Mouse (Mus musculus): ENCODE results near the gene Gnl3.

Gene Gnl3

GRCm38 (mm10) chr14:31018860-31019291 lies at the start of gene Gnl3, which contains the start of gene Pbrm1:
Gene Gnl3 (minus strand): TSS chr14:31019152.
Gene Pbrm1 (plus strand): TSS chr14:31019138.
- DNase-seq, result peak; percentile 96

- DNase-seq, result no peak
Measured at GRCm38 (mm10) chr14:31062277-31062676, 43.3 kb upstream of the Gnl3 start.

GRCm38 (mm10) chr14:31045817-31046216 lies 26.9 kb upstream of the Gnl3 start:
- no peak for DNase-seq

GRCm38 (mm10) chr14:31045296-31045695 lies 26.3 kb upstream of the Gnl3 start:
- no peak for DNase-seq

GRCm38 (mm10) chr14:31025785-31026184 lies 6.8 kb upstream of the Gnl3 start:
- DNase-seq, result peak; percentile 28

- no peak for DNase-seq
Measured at GRCm38 (mm10) chr14:31022579-31022978, 3.6 kb upstream of the Gnl3 start.

GRCm38 (mm10) chr14:31019331-31020205 lies 616 bp upstream of the Gnl3 start:
- peak; percentile 87 for DNase-seq

GRCm38 (mm10) chr14:31017854-31018253 lies 1.1 kb downstream of the Gnl3 start:
- DNase-seq, result peak; percentile 18

GRCm38 (mm10) chr14:31016063-31016462 lies 2.9 kb downstream of the Gnl3 start:
- DNase-seq, result no peak

GRCm38 (mm10) chr14:31013928-31014327 lies 5.0 kb downstream of the Gnl3 start:
- DNase-seq, result no peak

GRCm38 (mm10) chr14:31011588-31011987 lies 7.4 kb downstream of the Gnl3 start:
- no peak for DNase-seq

GRCm38 (mm10) chr14:31006779-31007178 lies 12.2 kb downstream of the Gnl3 start:
- DNase-seq, result no peak

GRCm38 (mm10) chr14:31004527-31004926 lies 14.4 kb downstream of the Gnl3 start:
- no peak for DNase-seq

- peak; percentile 89 for DNase-seq
Measured at GRCm38 (mm10) chr14:31001307-31002205, 17.4 kb downstream of the Gnl3 start, which contains the start of the genes Glt8d1 and Spcs1. Gene Glt8d1 (plus strand): TSS chr14:31001400. Gene Spcs1 (minus strand): TSS chr14:31001672.

- DNase-seq, result no peak
Measured at GRCm38 (mm10) chr14:31000816-31001306, 18.1 kb downstream of the Gnl3 start.

- DNase-seq, result no peak
Measured at GRCm38 (mm10) chr14:31000356-31000755, 18.6 kb downstream of the Gnl3 start.

- no peak for DNase-seq
Measured at GRCm38 (mm10) chr14:30996417-30996816, 22.5 kb downstream of the Gnl3 start.

GRCm38 (mm10) chr14:30976222-30976621 lies 42.7 kb downstream of the Gnl3 start:
- no peak for DNase-seq

GRCm38 (mm10) chr14:30974204-30974603 lies 44.7 kb downstream of the Gnl3 start:
- DNase-seq, result no peak
